Mouse (Mus musculus) gonadal fat pad, adult 2 months (tissue): ENCODE measurements around the gene Kifap3. TPM values are rescaled to one million over a fixed set of nuclear protein-coding genes. Genes with fewer than 3 reads are reported as not detected.
A peak's percentile ranks its signal among the peaks of the same experiment; 100 is the strongest.
"Not testable (repeated sequence)": the region's sequence is repeated elsewhere in the genome, so short reads cannot be mapped to it uniquely, and the experiment has no call there.

Experiments
- DNase-seq: peaks from one replicate; pipeline ENCODE4 v3.0.0-alpha.2; 2012; ENCODE audit warnings: low read depth
- polyA plus RNA-seq: library from polyadenylated mRNA; depleted of rRNA; stranded (reverse); fragments of >200 nt; gene quantifications from 2 replicates; pipeline ENCODE4 v1.2.3, GENCODE M21; 2012; rRNA removed

Gene Kifap3
- polyA plus RNA-seq = 4.8 and 6.8 TPM in 2 replicates

- DNase-seq = peak; percentile 90
Observed at GRCm38 (mm10) chr1:163779336-163780115, at the start of gene Kifap3. TSS of gene Kifap3 (plus strand) at chr1:163779583.

DNA sequence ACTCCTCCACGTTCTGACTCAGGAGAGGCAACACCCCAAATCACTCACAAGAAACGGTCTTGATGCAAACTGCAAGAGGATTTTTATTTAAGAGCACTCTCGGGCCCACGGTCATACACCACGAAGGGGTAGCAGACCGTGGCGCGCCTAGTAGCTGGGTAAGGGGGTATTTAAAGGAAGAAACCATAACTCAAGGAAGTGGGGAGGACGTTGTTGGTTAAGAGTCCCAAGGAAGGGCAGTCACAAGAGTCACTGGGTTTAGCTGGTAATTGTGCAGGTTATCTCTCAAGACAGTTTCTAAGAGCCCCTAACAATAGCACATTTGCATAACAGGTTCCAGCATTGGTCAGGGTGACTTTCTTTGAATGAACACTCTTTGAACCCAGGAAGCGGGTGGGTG, 48.2 kb upstream of the Kifap3 start:
- DNase-seq = not testable (repeated sequence)

DNA sequence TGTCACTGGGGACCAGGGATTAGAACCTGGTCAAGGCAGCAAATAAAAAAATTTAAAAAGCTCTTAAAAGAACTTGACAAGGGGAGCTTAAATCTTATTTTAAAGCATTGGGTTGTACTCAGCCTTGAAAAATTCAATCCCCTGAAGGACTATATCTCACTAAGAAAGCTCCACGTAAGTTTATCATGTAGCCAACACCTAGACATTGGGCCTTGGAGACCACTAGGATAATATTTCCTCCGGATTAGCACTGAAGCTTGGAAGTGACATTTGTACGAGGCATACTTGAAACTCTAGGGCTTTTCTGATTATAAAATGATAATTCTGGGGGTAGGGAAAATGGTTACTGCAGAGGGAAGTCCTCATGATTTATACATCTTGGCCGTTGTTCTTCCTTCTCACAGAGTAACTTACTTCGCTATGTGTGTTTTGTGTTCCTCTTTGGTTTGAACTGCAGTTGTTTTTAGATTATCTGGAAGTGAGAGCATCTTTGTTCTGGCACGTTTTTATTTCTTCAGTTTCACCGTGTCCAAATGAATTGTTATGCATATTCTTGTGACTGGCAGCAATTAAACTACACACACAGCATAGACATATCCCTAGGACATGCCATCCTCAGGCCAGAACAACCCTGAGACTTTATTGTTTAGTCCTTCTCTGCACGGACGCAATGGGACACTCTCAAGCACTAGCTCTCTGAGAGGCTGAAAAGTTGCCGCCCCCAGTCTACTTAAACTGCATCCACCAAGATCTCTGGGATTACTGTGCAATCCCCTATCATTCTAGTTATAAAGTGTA, 42.7 kb upstream of the Kifap3 start:
- no peak for DNase-seq

GRCm38 (mm10) chr1:163737239-163737533, 42.2 kb upstream of the Kifap3 start:
- DNase-seq = no peak

- DNase-seq = no peak
Observed at GRCm38 (mm10) chr1:163751360-163751992, 27.9 kb upstream of the Kifap3 start.

DNA sequence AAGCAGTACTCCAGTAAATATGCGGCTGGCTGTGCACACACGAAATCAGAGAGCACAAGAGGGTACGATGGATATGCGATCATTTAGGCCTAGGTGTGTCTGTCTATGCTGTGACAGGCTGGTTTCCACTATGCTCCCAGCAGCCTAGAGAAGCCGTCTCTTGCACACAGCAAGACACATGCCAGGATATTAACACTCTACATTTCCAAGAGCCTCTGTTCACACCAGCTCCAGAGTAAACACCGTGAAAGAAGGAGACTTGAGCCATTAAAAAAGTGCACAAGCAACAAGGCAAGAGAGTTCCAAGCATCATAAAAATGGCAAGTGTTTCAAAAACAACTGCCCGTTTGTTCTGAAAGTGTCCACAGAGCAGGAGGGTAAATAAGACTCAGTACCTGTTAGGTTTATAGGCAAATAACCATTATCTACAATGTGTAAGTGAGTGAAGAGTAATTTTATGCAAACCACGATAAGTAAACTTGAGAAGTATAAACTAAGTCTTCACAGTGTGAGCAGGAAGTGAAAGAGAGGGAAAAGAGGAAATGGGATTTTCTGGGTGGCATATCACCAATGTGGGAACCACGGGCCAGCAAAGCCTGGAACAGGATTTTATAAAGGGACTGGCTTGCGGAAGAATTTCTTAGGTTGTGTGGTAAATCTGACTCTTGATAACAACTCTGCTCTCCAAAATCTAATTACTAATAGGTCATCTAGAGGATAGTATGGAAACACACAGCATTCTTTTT, 21.7 kb upstream of the Kifap3 start:
- no peak for DNase-seq

DNA sequence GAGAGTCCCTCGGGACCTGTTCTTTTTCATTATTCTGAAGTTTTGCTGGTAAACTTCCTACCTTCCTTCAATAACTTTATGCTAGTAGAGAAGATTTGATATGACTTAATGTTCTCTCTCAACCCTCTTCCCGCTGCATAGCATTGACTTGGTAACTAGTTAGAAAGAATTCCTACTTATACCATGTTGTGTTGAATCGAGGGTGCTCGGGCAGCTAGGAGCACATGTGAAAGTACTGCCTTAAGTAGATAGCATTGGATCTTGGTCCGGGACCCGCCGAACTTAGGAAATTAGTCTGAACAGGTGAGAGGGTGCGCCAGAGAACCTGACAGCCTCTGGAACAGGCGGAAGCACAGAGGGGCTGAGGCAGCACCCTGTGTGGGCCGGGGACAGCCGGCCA, 4.2 kb downstream of the Kifap3 start:
- not testable (repeated sequence) for DNase-seq

DNA sequence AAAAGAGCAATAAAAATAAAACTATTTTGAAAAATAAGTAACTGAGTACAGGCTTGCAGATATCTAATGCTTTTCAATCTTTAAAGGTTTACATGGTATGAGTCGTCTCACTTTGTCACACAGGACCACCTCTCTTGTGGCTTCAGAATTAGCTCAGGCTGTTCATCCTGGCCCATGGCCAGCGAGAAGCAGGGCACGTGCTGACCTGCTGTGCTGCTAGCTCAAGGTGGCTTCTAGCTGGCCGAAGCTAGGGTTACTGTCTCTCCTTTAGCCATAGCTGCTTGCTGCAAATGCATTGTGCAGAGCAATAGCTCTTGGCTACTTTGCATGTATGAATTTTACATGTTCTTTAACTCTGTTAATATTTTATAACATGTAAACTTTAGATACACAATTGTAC, 42.0 kb downstream of the Kifap3 start:
- no peak for DNase-seq

- no peak for DNase-seq
Observed at GRCm38 (mm10) chr1:163829482-163829881, 50.1 kb downstream of the Kifap3 start.

GRCm38 (mm10) chr1:163834066-163834465, 54.7 kb downstream of the Kifap3 start:
- no peak for DNase-seq

DNA sequence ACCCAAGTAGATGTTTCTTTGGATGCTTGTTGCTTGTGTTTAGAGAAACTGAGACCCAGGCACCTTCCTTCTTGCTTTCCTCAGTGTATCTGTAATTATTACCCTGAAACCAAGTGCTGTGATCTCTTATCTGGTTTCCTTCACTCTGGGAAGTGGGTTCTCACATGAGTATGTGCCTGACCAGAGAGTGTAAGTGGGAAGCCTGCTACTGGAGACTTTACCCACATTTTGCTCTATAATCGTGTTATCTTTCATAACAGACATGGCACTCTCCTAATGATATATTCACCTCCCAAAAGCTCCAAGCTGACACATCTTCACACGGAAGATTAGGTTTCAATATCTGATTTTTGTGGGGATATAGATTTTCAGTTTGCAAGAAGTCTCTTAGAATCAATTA, 55.7 kb downstream of the Kifap3 start:
- no peak for DNase-seq

DNA sequence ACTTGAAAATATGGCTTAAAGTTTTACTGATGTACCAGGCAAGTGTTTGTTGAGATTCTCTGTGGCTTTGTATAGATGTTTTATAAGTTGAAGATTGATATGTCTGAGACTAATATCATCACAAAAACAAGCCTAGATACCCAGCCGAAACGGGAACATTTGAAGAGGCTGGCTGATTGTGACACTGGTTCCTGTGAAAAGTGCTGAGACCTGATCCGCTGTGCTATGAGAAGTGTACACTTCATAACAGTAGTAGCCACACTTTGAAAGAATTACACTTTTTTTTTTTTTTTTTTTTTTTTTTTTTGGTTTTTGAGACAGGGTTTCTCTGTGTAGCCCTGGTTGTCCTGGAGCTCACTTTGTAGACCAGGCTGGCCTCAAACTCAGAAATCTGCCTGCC, 59.1 kb downstream of the Kifap3 start:
- not testable (repeated sequence) for DNase-seq

DNA sequence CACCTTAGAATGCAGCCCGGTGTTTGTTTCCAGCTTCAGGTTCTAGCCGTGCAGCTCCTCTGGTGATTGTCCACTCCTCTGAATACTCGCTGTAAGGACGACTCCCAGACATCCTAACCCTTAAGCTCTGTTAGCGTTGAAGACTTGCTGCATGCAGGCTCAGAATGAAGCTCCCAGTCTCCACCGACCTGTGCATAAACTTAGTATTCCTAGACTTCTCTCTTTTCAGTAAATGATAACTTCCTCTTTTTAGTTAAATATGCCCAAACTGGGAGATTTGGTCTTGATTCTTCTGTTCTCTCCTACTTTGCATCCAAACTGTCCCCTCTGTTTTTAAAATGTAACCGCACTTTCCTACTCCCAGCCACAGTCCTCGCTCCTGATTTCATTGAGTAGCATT, 61.2 kb downstream of the Kifap3 start:
- DNase-seq = no peak

GRCm38 (mm10) chr1:163842238-163842637, 62.9 kb downstream of the Kifap3 start:
- no peak for DNase-seq

DNA sequence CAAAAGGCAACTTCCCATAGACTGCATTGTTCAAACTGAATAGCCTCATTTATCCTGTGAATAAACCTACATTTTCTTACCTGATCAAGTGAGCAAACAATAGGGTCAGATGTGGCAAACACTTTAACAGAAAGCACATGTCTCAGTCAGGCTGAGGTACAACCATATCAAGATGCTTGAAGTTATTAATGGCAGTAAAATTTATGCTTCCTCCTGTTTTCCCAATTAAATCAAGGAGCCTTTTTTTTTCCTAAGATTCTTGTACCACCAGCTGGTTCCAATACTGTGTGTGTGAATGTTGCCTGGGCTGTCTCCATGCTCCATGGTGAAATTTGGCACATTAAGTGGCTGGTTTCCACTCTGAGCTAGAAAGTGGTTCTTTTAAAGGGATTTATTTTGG, 64.5 kb downstream of the Kifap3 start:
- no peak for DNase-seq

DNA sequence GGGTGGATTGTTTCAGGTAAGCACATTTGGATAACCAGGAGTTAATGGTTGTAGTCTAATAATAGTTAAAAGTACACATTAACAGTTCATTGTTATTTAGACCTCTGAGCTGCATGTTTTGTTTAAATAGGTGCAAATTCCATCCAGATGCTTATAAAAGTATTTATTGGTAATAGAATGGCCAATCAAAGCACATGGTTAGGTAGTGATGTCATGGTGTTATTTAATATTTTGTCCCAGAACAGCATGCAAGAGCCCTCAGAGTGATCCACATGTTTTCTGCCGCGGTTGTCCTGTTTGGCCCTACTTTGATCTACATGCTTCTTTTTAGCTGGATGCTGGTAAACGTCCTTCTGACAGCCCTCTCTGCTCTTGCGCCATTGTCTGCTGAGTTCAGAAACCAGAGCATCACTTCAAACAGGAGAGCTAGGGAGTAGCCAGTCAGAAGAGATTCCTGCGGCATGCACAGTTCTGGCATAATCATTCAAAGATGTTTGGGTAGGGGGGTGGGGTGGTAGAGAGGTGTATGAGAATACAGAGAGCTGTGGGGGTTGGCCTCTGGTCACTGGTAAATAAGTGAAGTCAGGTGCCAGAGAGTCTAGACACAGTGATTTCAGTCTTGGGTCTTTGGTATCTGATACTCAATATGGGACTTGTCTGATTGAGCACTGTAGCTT, 73.6 kb downstream of the Kifap3 start:
- DNase-seq = no peak

DNA sequence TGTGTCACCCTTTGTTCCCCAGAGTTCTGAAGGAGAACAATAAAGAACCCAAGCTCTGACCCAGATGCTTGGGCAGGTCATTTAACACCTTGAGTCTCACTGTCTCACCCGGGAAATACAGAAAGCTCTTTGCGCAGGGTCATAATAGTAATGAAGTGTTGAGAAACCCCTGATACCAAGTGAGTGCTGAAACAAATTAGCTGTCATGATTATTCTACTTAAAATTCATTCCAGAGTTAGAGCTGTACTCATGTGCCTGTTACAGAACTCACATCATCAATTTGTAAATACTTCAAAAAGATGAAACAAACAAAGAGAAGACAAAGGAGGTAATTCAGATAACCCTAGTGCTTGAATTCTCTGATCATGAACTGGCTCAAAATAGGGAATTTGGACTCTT, 79.0 kb downstream of the Kifap3 start:
- DNase-seq = no peak

- no peak for DNase-seq
Observed at GRCm38 (mm10) chr1:163861538-163861937, 82.2 kb downstream of the Kifap3 start.

- no peak for DNase-seq
Observed at GRCm38 (mm10) chr1:163873158-163873557, 93.8 kb downstream of the Kifap3 start.

GRCm38 (mm10) chr1:163889629-163890028, 110.2 kb downstream of the Kifap3 start:
- DNase-seq = no peak

DNA sequence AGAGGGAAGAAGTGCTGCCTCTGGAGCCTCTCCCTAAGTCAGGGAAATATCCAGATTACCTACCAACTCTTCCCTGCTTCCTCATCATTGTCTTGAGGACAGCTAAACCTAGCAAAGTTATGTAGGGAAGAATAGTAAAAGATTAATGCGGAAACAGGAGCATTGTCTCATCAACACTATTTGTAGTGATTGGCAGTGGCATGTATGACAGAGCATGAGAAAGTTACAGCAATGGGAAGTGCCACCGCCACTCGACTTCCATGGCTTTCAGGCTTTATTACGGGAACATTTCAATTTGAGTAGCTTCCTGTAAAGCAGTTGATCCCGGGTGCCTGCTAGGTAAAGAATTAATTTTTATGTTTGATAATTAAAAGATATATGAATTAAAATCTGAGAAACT, 113.9 kb downstream of the Kifap3 start:
- DNase-seq = no peak
